In genomic region chr14:118089215-118089805, GRCm38 (mm10) we compare ENCODE assay signal across 8 mouse cellular contexts. TPM values are rescaled to one million over a fixed set of nuclear protein-coding genes. Genes with fewer than 3 reads are reported as not detected.
A peak's percentile ranks its signal among the peaks of the same experiment; 100 is the strongest.
DNase-seq lines count a peak whose midpoint lies in the region; ATAC-seq lines count a peak whose summit lies in the region.

No protein-coding gene starts in this region.

- peak overlapping the region; percentile 85 for H3K27ac ChIP-seq in brown adipose tissue, adult 24 weeks (replicated peaks; ENCODE audit: low read depth, low read length)
- H3K27ac ChIP-seq in heart, embryonic 14.5 days (replicated peaks in 1 of 2; ENCODE audit: control insufficient read depth in 1 of 2, insufficient read depth in 1 of 2, low read depth in 2 of 2, low read length in 2 of 2), result peak overlapping the region; percentile 71 to 72
- 0 out of 2 replicates have a peak overlapping the region, but pooled peaks have one; percentile 27 for H3K27ac ChIP-seq in liver, embryonic 13.5 days
- peak overlapping the region; percentile 90 for H3K27ac ChIP-seq in stomach, embryonic 16.5 days (ENCODE audit: low read length)

- H3K9ac ChIP-seq in heart, embryonic 14.5 days (ENCODE audit: low read length), result peak overlapping the region; percentile 77
- H3K9ac ChIP-seq in liver, embryonic 13.5 days, result peak overlapping the region; percentile 73
- peak overlapping the region; percentile 79 for H3K9ac ChIP-seq in stomach, embryonic 16.5 days (ENCODE audit: low read length)

- H3K27me3 ChIP-seq in heart, embryonic 14.5 days (ENCODE audit: control insufficient read depth, insufficient read depth, low read length), result no peaks in the 10 kb centered on the region
- no peaks in the 10 kb centered on the region for H3K27me3 ChIP-seq in liver, embryonic 13.5 days
- no peaks in the 10 kb centered on the region for H3K27me3 ChIP-seq in stomach, embryonic 16.5 days (ENCODE audit: control insufficient read depth, insufficient read depth, low read length)

- peak overlapping the region; percentile 85 for H3K4me3 ChIP-seq in brown adipose tissue, adult 24 weeks (ENCODE audit: insufficient read depth, low read depth, low read length)
- peak overlapping the region; percentile 71 to 93 for H3K4me3 ChIP-seq in heart, embryonic 14.5 days (ENCODE audit: control insufficient read depth in 1 of 2, insufficient read depth in 1 of 2, low read depth in 1 of 2, low read length in 2 of 2)
- peak overlapping the region; percentile 72 for H3K4me3 ChIP-seq in liver, embryonic 13.5 days (replicated peaks)
- H3K4me3 ChIP-seq in stomach, embryonic 16.5 days (replicated peaks; ENCODE audit: low read length), result peak overlapping the region; percentile 71

- peak; percentile 81 for ATAC-seq in heart, embryonic 14.5 days (ENCODE audit: insufficient number of reproducible peaks, insufficient read depth, low FRiP score, low read depth)
- peak; percentile 82 for ATAC-seq in liver, embryonic 13.5 days (ENCODE audit: low read depth)
- peak; percentile 85 for ATAC-seq in stomach, embryonic 16.5 days (ENCODE audit: insufficient read depth, low FRiP score)

- DNase-seq in CD4-positive, CD25-positive, alpha-beta regulatory T cell, adult 2 months (ENCODE audit: low read depth, low spot score), result peak; percentile 92
- DNase-seq in fibroblast of lung, adult 2 months (ENCODE audit: low read depth), result peak; percentile 66
- peak; percentile 94 for DNase-seq in kidney, postnatal 14 days
- DNase-seq in liver, embryonic 13.5 days, result peak; percentile 79
- peak; percentile 92 for DNase-seq in neural tube, embryonic 10.5 days (ENCODE audit: extremely low spot score, low spot score)

- peak overlapping the region; percentile 84 for H3K4me2 ChIP-seq in heart, embryonic 14.5 days (ENCODE audit: low read length)
- peak overlapping the region; percentile 82 for H3K4me2 ChIP-seq in liver, embryonic 13.5 days
- peak overlapping the region; percentile 52 for H3K4me2 ChIP-seq in stomach, embryonic 16.5 days (ENCODE audit: low read depth, low read length)

- H3K4me1 ChIP-seq in brown adipose tissue, adult 24 weeks (ENCODE audit: control insufficient read depth, insufficient read depth, insufficient read length, low read length), result peaks cover 2% of the 10 kb centered on the region; the same call in 1 of the 2 replicates
- no peaks in the 10 kb centered on the region for H3K4me1 ChIP-seq in heart, embryonic 14.5 days (ENCODE audit: control insufficient read depth in 2 of 2, insufficient read depth in 2 of 2, low read length in 2 of 2)
- H3K4me1 ChIP-seq in liver, embryonic 13.5 days (replicated peaks), result peaks cover 14% of the 10 kb centered on the region
- H3K4me1 ChIP-seq in stomach, embryonic 16.5 days (ENCODE audit: control insufficient read depth, insufficient read depth, low read length), result peaks cover 2% of the 10 kb centered on the region; the same call in 1 of the 2 replicates

- H3K9me3 ChIP-seq in heart, embryonic 14.5 days (ENCODE audit: control insufficient read depth, low read length), result no peaks in the 10 kb centered on the region
- no peaks in the 10 kb centered on the region for H3K9me3 ChIP-seq in liver, embryonic 13.5 days (replicated peaks)
- no peaks in the 10 kb centered on the region for H3K9me3 ChIP-seq in stomach, embryonic 16.5 days (replicated peaks; ENCODE audit: control insufficient read depth, low read length)

- under 1% methylated on average over 44 of the region's 44 CpGs for WGBS in heart, embryonic 14.5 days
- WGBS in liver, embryonic 13.5 days (ENCODE audit: insufficient replicate concordance), result under 1% methylated on average over 44 of the region's 44 CpGs
- WGBS in stomach, embryonic 16.5 days, result under 1% methylated on average over 44 of the region's 44 CpGs

- no peaks in the 10 kb centered on the region for H3K36me3 ChIP-seq in heart, embryonic 14.5 days (ENCODE audit: control insufficient read depth, insufficient read depth, low read length)
- H3K36me3 ChIP-seq in liver, embryonic 13.5 days, result no peaks in the 10 kb centered on the region
- H3K36me3 ChIP-seq in stomach, embryonic 16.5 days (ENCODE audit: control insufficient read depth, insufficient read depth, low read length), result no peaks in the 10 kb centered on the region

RNA-seq across cellular contexts. Expression of gene Dct, which starts 37.3 kb away (rescaled TPM):
- polyA plus RNA-seq in brown adipose tissue, adult 24 weeks (2012; ENCODE audit: insufficient read depth, insufficient read length, missing spikeins), result not detected in 2 replicates
- polyA plus RNA-seq in heart, embryonic 14.5 days (2014; fragmentation: Nextera tagmentation; extraction: Ambion mirVana), result 3.5 and 5.4 TPM in 2 replicates
- polyA plus RNA-seq in liver, embryonic 13.5 days (2015; fragmentation: Nextera tagmentation; extraction: Ambion mirVana), result 0.32 and 0.38 TPM in 2 replicates
- polyA plus RNA-seq in stomach, embryonic 16.5 days (2015; fragmentation: Nextera tagmentation; extraction: Ambion mirVana), result 1.0 and 1.2 TPM in 2 replicates

RNA-seq across cellular contexts. Expression of gene Tgds, which starts 43.2 kb away (rescaled TPM):
- 11.0 and 14.8 TPM in 2 replicates for polyA plus RNA-seq in brown adipose tissue, adult 24 weeks (2012; ENCODE audit: insufficient read depth, insufficient read length, missing spikeins)
- 30.9 and 33.0 TPM in 2 replicates for polyA plus RNA-seq in heart, embryonic 14.5 days (2014; fragmentation: Nextera tagmentation; extraction: Ambion mirVana)
- polyA plus RNA-seq in liver, embryonic 13.5 days (2015; fragmentation: Nextera tagmentation; extraction: Ambion mirVana), result 17.9 and 20.2 TPM in 2 replicates
- polyA plus RNA-seq in stomach, embryonic 16.5 days (2015; fragmentation: Nextera tagmentation; extraction: Ambion mirVana), result 33.0 and 34.3 TPM in 2 replicates

RNA-seq across cellular contexts. Expression of gene Gpr180, which starts 47.6 kb away (rescaled TPM):
- 14.7 and 19.6 TPM in 2 replicates for polyA plus RNA-seq in brown adipose tissue, adult 24 weeks (2012; ENCODE audit: insufficient read depth, insufficient read length, missing spikeins)
- polyA plus RNA-seq in heart, embryonic 14.5 days (2014; fragmentation: Nextera tagmentation; extraction: Ambion mirVana), result 41.6 and 44.0 TPM in 2 replicates
- 13.8 and 14.7 TPM in 2 replicates for polyA plus RNA-seq in liver, embryonic 13.5 days (2015; fragmentation: Nextera tagmentation; extraction: Ambion mirVana)
- 50.1 and 55.3 TPM in 2 replicates for polyA plus RNA-seq in stomach, embryonic 16.5 days (2015; fragmentation: Nextera tagmentation; extraction: Ambion mirVana)

Comparison
In these comparisons a context has a peak if more than half of its experiments do, and no peak if none do; other contexts are left out.
1. Peak in every context shown above with its lines: DNase-seq, ATAC-seq, H3K4me3 ChIP-seq and H3K27ac ChIP-seq.
2. H3K27ac ChIP-seq: peak in every context shown above with its lines; median percentile 90 in stomach, embryonic 16.5 days; 85 in brown adipose tissue, adult 24 weeks; 72 in heart, embryonic 14.5 days; 27 in liver, embryonic 13.5 days.